Mouse (Mus musculus) heart, adult 2 months (tissue): ENCODE results near the gene Cst12.

Source experiments
- CTCF ChIP-seq: fragments of 200-600 bp; IDR thresholded peaks from 2 replicates; pipeline ENCODE4 v1.8.1; 2022; ENCODE audit warnings: antibody characterized with exemption, mild to moderate bottlenecking, moderate library complexity
- EP300 ChIP-seq: fragments of 200-500 bp; IDR thresholded peaks from 2 replicates; pipeline ENCODE4 v1.6.1; 2011; ENCODE audit warnings: low read depth, low read length, control low read depth; ENCODE audit not compliant: insufficient read depth
- POLR2A ChIP-seq: fragments of 200-500 bp; IDR thresholded peaks from 2 replicates; pipeline ENCODE4 v1.6.1; 2011; ENCODE audit warnings: mild to moderate bottlenecking, low read depth, low read length, control low read depth; ENCODE audit not compliant: insufficient read depth

GRCm38 (mm10) chr2:148789142-148789541 is at the start of gene Cst12:
- no peak for TF ChIP-seq POLR2A
- no peak for TF ChIP-seq CTCF
- TF ChIP-seq EP300, result no peak
